Mouse (Mus musculus): Measurements from ENCODE around the gene Fer1l4. TPM values are rescaled to one million over a fixed set of nuclear protein-coding genes. Genes with fewer than 3 reads are reported as not detected.

The Fer1l4 gene
- polyA plus RNA-seq (2015; fragmentation: Nextera tagmentation; extraction: Ambion mirVana), result 10.7 and 11.6 TPM in 2 replicates

DNA sequence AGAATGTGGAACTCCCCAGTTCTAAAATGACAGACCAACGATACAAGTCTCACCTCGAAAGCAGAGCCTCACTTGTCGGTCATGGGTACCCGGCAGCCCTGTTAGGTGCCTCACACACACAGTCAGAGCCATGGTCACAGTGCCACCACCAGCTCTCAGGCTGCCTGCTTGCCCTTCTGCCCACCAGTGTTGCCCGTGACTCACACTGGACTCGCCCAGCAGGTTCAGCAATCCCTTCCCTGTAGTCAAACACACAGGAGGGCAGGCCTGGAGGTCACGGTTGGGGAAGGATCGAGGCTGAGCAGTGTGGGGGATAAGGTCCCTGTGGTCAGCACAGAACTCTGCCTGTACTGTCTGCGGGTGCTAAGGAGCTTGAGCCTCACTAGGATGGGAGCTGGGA lies at the start of gene Fer1l4:
Gene Fer1l4, minus strand, starts transcription at position 132 of the 400 bp plus-strand sequence.

GRCm38 (mm10) chr2:156065099-156066041 lies 12.6 kb upstream of the Fer1l4 start, which contains the start of gene Spag4:
Gene Spag4, plus strand, starts transcription at chr2:156065175.

DNA sequence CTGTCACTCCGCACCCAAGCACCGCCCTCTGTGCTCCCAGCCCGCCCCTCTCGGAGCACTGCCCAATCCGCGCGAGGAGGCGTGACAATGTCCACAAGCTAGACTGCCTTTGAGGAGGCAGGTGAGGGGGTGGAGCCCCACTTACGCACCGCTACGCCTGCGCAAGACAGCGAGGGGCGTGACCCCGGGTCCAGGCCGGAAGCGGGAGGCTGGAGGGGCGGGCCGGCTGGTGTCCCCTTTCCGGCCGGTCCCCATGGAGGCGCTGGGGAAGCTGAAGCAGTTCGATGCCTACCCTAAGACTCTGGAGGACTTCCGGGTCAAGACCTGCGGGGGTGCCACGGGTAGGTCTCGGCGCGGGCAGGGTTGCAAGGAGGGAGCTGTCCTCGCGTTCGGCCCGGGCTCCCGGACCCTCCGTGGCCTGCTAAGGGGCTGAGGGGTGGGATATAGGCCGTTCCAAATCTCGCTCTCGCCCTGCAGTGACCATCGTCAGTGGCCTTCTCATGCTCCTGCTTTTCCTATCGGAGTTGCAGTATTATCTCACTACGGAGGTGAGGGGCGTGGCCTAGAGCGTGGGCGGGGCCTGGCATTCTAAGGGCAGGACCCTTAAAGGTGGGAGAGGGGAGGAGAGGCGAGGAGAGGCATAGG lies 44.7 kb downstream of the Fer1l4 start, which contains the start of the genes 6430550D23Rik and Ergic3:
Gene 6430550D23Rik, minus strand, starts transcription at position 90 of the 645 bp plus-strand sequence.
Gene Ergic3, plus strand, starts transcription at position 158 of the 645 bp plus-strand sequence.

Other genes with a start within 250 kb of the Fer1l4 start
- 36.9 and 43.0 TPM in 2 replicates for gene BC029722, start 233.5 kb downstream of the Fer1l4 start, polyA plus RNA-seq (2015; fragmentation: Nextera tagmentation; extraction: Ambion mirVana)
- gene Eif6, start 226.0 kb downstream of the Fer1l4 start, polyA plus RNA-seq (2015; fragmentation: Nextera tagmentation; extraction: Ambion mirVana), result 139 and 163 TPM in 2 replicates
- gene Fam83c, start 218.1 kb downstream of the Fer1l4 start, polyA plus RNA-seq (2015; fragmentation: Nextera tagmentation; extraction: Ambion mirVana), result 0.11 and 0.14 TPM in 2 replicates
- gene Uqcc1, start 122.6 kb downstream of the Fer1l4 start, polyA plus RNA-seq (2015; fragmentation: Nextera tagmentation; extraction: Ambion mirVana), result 53.2 and 53.6 TPM in 2 replicates
- 0.21 TPM in 1 of 2 replicates, not detected in the other for gene Gm15557, start 112.2 kb downstream of the Fer1l4 start, polyA plus RNA-seq (2015; fragmentation: Nextera tagmentation; extraction: Ambion mirVana)
- gene Gdf5, start 107.6 kb downstream of the Fer1l4 start, polyA plus RNA-seq (2015; fragmentation: Nextera tagmentation; extraction: Ambion mirVana), result 14.6 and 16.2 TPM in 2 replicates
- gene Cep250, start 96.5 kb downstream of the Fer1l4 start, polyA plus RNA-seq (2015; fragmentation: Nextera tagmentation; extraction: Ambion mirVana), result 4.9 and 6.3 TPM in 2 replicates
- 0.18 and 0.23 TPM in 2 replicates for gene 6430550D23Rik, start 45.0 kb downstream of the Fer1l4 start, polyA plus RNA-seq (2015; fragmentation: Nextera tagmentation; extraction: Ambion mirVana)
- gene Ergic3, start 44.9 kb downstream of the Fer1l4 start, polyA plus RNA-seq (2015; fragmentation: Nextera tagmentation; extraction: Ambion mirVana), result 121 and 140 TPM in 2 replicates
- 1.2 and 1.8 TPM in 2 replicates for gene Spag4, start 12.2 kb upstream of the Fer1l4 start, polyA plus RNA-seq (2015; fragmentation: Nextera tagmentation; extraction: Ambion mirVana)
- gene Cpne1, start 59.0 kb upstream of the Fer1l4 start, polyA plus RNA-seq (2015; fragmentation: Nextera tagmentation; extraction: Ambion mirVana), result 31.5 and 34.3 TPM in 2 replicates
- 9.8 and 15.9 TPM in 2 replicates for gene Rbm12, start 59.0 kb upstream of the Fer1l4 start, polyA plus RNA-seq (2015; fragmentation: Nextera tagmentation; extraction: Ambion mirVana)
- 6.3 and 6.7 TPM in 2 replicates for gene Gm28036, start 74.1 kb upstream of the Fer1l4 start, polyA plus RNA-seq (2015; fragmentation: Nextera tagmentation; extraction: Ambion mirVana)
- gene Romo1, start 91.1 kb upstream of the Fer1l4 start, polyA plus RNA-seq (2015; fragmentation: Nextera tagmentation; extraction: Ambion mirVana), result 362 and 366 TPM in 2 replicates
- gene Nfs1, start 91.2 kb upstream of the Fer1l4 start, polyA plus RNA-seq (2015; fragmentation: Nextera tagmentation; extraction: Ambion mirVana), result 28.1 and 30.0 TPM in 2 replicates
- 324 and 348 TPM in 2 replicates for gene Rbm39, start 127.3 kb upstream of the Fer1l4 start, polyA plus RNA-seq (2015; fragmentation: Nextera tagmentation; extraction: Ambion mirVana)
- gene Phf20, start 143.5 kb upstream of the Fer1l4 start, polyA plus RNA-seq (2015; fragmentation: Nextera tagmentation; extraction: Ambion mirVana), result 28.7 and 41.9 TPM in 2 replicates

All from urinary bladder, postnatal 0 days (tissue).